Mouse (Mus musculus) cerebellum, adult 2 months (tissue): ENCODE measurements around the gene Ccr7.
A peak's percentile ranks its signal among the peaks of the same experiment; 100 is the strongest.

ENCODE experiments used
- CTCF ChIP-seq: fragments of 200-500 bp; IDR thresholded peaks from 2 replicates; pipeline ENCODE4 v1.5.1; 2011; ENCODE audit warnings: low read depth, mild to moderate bottlenecking, control low read depth, low read length, moderate library complexity, borderline replicate concordance; ENCODE audit not compliant: insufficient read depth
- POLR2A ChIP-seq: fragments of 200-500 bp; IDR thresholded peaks from 2 replicates; pipeline ENCODE4 v1.6.1; 2011; ENCODE audit warnings: low read length, control low read depth, borderline replicate concordance; ENCODE audit not compliant: insufficient read depth

GRCm38 (mm10) chr11:99149898-99150757 lies 4.7 kb downstream of the Ccr7 start:
- TF ChIP-seq CTCF (peak; percentile 90), POLR2A (no peak)
